Mouse (Mus musculus): ENCODE data around the gene Ifit1bl1.

Ifit1bl1 gene

DNA sequence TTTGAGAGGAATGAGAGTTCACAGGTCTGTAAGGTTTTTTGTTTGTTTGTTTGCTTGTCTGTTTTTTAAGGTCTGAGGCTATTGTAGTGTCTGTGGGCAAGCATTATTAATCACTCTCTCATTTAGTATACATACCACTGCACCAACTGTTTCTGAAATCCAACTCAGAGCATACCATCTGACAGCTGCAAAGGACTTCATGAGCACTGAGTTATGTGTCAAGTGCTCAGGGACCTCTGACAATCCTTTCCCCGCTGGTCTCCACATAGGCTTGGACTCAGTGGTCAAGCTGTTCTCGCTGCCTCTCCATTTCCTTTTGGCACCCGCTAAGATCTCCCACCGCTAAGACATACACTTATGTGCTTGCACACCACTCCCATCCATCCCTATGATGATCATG lies 55.5 kb downstream of the Ifit1bl1 start:
- DNase-seq (ENCODE audit: low spot score in 2 of 2): no peak
